Mouse (Mus musculus) kidney, adult 9 months (tissue): ENCODE measurements around the gene Cacfd1.
A peak's percentile ranks its signal among the peaks of the same experiment; 100 is the strongest.

ENCODE experiments used
- DNase-seq: peaks from one replicate; pipeline ENCODE4 v3.0.0; 2022

Gene Cacfd1

DNA sequence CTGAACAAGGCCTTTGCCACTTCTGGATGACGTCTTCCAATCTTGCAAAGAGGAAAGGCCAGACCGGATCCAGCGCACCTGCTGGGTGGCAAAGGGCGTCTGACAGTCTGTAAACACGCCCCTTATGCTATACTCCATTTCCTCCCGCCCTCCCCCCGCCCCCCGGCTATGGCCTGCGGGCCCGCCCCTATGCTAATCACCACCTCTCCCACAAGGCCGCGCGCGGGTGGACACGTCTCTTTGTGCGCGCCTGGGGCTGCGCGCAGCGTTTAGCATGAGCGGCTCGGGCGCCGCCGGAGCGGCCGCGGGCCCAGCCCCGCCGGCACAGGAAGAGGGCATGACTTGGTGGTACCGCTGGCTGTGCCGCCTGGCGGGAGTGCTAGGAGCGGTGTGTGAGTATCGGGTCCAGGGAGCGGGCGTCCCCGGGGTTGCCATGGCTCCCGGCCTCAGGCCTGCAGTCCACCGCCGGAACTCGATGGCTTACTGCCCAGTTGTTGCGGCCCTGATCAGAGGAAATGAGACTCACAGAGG, at the start of gene Cacfd1:
Gene Cacfd1 (plus strand): TSS at position 213 of the 531 bp plus-strand sequence.
- peak; percentile 91 for DNase-seq

DNA sequence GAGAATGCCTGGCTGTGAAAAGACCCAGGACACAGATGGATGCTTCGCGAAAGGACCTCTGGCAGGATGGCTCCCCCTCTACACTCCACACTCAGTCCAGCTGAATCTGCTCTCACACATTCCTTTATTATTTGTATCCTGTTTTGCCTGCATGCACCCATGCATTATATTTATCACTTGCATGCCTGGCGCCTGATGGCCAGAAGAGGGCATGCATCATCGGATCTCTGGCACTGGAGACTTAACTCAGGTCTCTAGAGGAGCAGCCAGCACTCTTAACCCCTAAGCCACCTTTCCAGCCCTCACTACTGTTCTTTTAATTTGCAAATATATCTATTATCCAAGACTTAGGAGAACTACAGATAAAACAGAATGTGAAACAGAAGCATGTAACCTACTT, 49.0 kb upstream of the Cacfd1 start:
- DNase-seq, result peak; percentile 43

DNA sequence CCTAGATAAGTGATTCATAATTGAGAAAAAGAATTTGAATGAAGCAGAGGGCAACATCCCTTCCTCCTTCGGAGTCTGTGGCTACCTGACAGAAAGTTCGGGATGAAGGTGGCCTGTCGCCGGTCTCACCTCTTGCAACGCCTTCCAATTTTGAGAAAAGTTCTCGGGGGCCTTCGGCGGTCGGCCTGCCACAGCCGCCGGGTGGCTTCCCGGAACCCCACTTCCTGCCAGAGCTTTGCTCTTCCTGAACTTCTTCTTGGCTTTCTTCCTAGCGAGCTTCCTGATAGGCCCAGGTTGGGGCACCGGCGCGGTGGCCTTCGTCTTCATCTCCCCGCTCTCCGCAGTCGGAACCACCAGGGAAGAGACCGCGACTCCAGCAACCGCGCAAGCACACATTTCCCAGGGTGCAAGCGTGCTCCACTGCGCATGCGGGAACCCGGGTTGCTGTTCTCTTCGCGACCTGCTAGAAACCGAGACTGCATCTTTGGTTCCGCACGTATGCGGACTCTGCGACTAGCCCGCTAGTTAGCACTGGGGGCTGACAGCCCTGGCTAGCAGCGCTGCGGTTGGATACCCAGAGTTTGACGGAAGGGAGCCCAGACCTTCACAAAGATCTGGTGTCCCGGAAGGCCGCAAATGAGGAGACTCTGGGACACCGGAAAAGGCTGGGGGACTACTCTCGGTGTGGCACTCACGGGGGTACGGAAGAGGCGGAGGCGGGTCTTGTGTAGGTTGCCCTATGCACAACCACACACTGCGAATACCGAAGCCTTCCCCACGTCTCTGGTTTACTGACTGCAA, 45.6 kb upstream of the Cacfd1 start, which contains the start of gene Rexo4:
Gene Rexo4 (minus strand): TSS at position 464 of the 801 bp plus-strand sequence.
- peak; percentile 94 for DNase-seq

DNA sequence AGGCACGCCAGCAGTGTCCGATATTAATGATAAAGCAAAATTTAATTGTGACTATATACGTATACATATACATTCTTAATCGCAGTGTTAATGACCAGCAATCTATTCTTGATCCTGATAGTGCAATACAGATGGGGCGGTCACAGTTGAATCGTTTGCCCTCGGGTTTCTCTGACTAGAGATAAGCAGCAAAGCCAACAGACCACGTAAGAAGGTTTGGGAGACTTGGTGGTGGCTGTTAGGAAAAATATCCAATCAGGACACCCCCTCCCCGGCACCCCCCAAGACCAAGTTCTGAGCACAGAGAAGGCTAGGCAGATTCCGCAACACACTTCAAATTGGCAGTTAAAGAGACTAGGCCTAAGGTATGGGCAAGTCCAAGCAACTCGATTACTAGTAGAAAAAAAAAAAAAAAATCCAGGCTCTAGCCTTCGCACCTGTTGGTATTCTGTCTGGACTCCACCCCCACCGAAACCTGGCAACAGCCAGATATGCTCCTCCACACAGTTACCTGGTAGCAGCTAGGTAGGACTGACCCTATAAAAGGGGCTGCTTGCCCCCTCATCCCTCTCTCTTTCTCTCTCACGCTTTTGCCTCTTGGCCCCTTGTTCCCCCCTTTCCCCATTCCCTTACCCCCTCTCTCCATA, 44.9 kb upstream of the Cacfd1 start:
- DNase-seq, result no peak

DNA sequence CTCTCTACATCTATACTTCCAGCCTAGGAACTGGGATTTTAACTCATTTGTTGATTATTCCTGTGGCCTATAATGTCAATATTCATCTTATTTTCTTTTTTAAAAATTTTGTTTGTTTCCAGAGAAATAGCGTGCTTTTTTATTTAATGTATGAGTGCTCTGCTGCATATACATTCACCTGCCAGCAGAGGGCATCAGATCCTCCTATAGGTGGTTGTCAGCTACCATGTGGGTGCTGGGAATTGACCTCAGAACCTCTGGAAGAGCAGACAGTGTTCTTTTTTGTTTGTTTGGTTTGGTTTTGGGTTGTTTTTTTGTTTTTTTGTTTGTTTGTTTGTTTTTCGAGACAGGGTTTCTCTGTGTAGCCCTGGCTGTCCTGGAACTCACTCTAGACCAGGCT, 42.5 kb upstream of the Cacfd1 start:
- no peak for DNase-seq

DNA sequence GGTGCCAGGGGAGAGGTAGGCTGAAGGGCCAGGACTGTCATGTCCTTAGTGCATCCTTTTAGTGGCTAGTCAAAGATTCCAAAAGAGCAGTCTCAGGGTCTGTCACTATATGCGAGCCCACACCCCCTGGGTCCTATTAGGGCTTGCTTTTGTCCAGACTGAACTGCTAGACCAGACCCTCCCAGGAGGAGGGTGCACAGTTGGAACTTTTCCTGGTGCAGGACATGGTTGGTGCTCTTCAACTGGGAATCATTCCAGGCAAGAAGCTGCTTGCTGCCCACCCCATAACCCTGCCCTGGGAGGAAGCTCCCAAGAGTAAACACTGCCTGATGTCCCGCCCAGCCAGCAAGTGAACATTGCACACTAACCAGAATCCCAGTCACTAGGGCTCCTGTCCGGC, 36.6 kb upstream of the Cacfd1 start, which contains the start of gene Adamts13:
Gene Adamts13 (plus strand): TSS at position 301 of the 400 bp plus-strand sequence.
- no peak for DNase-seq

DNA sequence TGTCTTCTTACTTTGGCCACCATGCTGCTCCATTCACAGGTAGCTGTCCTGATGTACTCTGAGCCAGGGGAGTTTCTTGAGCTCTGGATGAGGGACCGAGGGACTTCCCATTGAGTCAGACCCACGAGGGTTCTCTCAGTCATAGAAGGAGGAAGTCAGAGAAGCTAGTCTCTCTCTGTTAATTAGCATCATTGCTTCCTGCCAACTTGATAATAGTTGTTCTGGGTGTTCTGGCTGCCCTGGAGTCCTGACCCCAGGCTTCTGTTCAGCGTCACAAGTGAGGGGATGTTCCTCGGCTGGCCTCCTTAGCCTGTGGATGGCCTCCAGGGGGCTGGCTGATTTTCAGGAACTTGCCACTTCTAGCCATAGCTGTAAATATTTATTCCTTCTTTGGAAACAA, 35.8 kb upstream of the Cacfd1 start:
- no peak for DNase-seq

DNA sequence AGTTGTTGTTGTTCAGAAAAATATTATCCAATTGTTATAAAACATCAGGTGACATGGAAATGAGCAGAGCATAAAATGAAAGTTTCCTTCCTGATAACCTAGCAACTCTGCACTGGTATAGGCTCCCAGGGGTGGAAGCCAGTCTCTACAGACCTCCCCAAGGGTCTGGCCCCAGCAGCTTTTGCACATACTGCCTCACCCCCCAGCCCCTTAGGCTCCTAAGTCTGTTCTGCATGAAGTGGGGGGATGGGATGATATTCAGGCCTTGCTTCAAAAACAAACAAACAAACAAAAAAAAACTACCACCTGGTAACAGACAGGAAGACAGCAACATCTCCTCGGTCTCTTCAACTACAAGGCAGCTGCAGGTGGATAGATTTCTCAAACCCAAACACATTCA, 29.4 kb upstream of the Cacfd1 start:
- no peak for DNase-seq

DNA sequence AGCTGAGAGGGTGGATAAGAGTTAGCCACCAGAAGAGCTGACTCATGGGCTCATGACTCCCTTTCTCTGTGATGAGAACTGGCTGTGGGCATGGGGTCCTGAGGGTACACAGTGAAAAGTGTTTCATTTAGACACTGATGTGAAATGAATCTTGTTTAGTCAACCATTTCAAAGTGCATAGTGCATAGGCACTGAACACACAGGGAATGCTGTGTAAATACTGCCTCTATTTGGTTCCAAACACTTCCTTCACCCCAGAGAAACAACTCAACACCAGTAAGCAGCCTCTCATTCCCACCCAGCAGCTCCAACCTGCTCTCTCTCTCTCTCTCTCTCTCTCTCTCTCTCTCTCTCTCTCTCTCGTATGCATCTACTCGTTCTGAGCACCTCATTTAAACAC, 25.5 kb upstream of the Cacfd1 start:
- no peak for DNase-seq

DNA sequence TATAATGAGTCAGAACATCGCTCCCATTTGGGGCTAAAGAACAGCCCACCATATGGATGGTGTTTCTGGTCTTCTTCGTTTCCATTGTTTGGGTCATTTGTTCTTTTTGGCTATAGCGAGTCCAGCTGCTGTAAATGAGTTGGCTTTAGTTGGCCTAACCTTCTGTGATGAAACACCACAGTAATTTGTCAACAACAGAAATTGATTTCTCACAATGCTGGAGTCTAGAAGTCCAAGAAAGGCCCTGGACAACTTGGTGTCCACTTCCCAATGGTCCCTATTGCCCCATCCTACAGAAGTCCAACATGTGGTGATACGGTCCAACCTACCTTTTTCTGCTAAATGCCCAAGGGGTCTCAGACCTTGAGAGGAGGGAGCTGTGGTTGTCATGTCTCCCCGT, 25.1 kb upstream of the Cacfd1 start:
- no peak for DNase-seq

DNA sequence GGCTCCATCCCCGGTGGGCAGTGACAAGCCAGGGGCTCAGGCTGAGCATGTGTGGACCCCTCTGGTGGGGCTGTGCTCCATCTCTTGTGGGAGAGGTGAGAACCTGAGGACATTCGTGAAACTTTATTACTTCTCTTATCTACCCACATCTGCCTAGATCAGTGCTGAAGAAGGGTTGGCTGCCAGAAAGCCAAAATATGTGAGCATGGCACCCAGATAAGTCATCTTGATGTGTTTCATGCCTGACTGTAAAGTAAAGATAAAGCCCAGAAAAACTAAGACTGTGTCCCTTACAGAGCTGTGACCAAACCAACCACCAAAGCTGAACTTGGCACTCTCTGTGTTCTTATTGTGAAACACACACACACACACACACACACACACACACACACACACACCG, 15.8 kb upstream of the Cacfd1 start:
- no peak for DNase-seq

DNA sequence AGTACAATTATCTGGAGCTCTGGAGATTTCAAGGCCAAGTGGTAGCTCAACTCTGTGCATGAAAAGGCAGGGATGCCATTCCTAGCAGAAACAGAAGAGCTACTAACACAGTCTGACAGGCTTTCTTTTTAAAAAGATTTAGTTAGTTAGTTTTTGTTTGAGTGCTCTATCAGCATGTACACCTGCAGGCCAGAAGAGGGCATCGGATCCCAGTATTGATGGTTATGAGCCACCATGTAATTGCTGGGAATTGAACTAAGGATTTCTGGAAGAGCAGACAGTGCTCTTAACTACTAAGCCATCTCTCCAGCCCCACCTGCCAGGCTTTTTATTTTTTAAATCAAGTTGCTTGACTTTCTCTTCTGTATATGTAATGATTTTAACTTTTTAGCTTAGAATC, 12.2 kb upstream of the Cacfd1 start:
- no peak for DNase-seq

DNA sequence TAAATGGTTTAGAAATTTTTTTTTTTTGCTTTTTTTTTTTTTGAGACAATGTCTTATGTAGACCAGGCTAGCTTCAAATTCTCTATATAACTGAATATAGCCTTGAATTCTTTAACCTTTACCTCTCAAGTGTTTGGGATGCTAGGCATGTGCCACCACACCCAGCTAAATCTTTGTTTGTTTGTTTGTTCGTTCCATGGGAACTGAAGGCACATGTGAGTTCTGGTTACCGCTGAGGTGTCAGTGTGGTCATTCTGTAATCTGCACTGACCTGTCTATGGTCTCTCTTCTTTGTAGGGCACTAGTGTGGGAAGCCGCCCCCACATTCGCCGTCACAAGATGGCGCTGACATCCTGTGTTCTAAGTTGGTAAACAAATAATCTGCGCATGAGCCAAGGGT, 11.7 kb upstream of the Cacfd1 start:
- no peak for DNase-seq

DNA sequence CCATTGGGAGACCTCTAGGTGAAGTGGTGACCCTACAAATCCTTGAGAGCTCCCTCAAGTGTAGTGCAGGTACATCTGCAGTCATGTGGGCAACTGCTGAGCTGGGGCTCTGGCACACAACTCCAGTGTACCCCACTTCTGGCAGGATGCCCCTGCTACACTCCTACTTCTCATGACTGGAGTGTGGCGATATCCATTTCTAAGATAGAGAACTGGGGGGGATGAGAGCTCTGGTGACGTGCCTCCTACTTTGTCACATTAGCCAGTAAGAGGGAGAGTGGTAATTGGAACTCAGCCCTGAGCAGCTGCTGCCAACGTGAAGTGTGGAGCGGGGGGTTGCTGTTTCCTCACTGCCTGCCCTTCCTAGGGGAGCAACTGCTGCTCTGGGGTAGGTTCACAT, 3.5 kb upstream of the Cacfd1 start:
- DNase-seq, result no peak

DNA sequence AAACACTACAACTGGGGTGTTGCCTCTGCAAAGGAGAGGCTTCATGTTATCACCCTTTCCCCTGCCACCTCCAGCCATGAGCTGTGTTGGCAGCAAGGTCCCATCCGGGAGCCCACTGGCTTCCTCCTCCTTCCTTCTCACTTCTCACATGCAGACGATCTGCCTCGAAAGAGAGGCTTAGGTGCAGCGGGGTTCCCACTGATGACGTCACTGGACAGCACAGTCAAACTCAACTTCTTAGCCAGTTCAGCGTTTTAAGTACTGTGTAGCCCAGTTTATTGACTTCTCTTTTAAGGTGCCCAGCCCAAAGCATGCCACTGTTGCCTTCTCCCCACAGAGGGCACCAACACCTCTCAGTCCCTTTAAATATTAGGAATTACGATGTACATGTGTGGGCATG, 2.0 kb upstream of the Cacfd1 start:
- DNase-seq, result no peak

DNA sequence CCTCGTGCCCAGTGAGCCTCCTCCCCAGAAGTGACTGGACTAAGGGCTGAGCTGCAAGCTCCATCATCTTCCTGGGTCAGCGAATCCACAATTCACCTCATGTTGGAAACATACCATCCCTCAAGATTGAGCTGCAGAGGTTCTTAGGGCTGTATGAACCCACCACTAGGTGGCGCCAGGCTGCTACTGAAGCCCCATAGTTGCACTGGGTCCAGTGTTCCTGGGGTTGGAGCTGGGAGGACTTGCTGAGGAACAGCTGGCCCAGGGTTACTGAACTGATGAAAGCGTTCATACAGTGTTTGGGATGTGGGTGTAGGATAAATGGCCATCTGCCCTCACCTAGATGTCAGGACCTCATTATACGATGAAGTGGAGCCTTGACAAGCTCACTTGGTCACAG, 8.1 kb downstream of the Cacfd1 start:
- DNase-seq, result peak; percentile 70

DNA sequence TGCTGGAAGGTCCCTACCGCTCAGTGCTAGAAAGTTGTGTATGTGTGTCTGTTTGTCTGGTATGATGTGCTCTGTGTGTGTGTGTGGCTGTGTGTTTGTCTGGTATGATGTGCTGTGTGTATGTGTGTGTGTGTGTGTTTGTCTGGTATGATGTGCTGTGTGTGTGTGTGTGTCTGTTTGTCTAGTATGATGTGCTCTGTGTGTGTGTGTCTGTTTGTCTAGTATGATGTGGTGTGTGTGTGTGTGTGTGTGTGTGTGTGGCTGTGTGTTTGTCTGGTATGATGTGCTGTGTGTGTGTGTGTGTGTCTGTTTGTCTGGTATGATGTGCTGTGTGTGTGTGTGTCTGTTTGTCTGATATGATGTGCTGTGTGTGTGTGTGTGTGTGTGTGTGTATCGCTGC, 9.8 kb downstream of the Cacfd1 start:
- no peak for DNase-seq

DNA sequence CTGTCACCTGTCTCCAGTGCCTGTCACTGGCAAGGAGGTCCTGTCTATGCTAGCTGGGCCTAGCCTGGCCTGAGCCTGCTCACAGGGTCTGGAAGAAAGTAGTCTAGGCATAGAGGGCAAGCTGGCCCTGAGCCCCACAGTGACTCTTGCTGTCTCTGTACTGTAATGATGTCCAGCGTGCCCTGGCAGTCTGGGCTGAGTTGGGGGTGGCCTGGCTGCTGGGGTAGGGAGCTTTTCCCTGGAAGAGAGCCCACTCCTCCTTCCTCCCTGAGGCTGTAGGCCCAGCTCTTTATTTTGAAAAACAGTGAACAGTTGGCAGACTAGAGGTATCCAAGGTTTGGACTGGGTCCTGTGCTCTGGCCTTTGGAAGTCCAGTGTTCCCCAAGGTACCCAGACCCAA, 11.4 kb downstream of the Cacfd1 start:
- DNase-seq, result no peak

DNA sequence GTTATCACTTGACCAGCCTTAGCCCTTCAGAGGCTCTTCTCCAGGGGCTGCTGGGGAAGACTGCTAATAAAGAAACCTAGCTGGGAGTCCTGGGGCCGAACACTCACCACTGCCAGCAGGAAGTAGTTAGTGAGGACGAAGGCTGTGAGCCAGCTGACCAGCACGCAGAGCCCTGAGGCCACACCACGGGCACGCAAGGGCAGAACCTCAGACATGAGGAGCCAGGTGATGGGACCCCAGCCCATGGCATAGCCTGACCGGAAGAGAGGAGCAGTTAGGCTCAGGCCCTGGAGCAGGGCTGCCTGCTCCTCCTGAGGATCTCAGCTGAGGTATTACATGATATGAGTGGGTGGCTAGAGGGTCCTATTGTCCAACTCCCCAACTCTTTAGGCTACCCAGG, 12.9 kb downstream of the Cacfd1 start:
- DNase-seq, result no peak

DNA sequence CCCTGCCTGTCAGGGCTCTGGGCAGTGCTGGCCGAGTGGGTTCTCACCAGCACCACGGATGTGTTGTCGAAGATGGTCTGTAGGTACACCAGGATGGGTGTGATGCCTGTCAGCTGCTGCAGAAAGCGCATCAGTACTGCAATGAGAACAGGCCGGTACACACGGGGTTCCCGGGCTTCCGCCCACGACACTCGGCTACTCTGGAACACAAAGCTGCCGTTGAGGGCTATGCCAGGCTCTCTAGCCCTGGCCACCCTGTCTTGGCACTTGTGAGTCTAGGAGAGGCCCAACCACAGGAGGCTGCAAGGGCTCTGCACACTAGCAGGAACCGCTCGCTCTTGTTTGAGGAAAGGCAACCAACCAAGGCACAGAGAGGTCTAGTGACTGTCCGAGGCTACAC, 14.4 kb downstream of the Cacfd1 start:
- DNase-seq, result no peak

DNA sequence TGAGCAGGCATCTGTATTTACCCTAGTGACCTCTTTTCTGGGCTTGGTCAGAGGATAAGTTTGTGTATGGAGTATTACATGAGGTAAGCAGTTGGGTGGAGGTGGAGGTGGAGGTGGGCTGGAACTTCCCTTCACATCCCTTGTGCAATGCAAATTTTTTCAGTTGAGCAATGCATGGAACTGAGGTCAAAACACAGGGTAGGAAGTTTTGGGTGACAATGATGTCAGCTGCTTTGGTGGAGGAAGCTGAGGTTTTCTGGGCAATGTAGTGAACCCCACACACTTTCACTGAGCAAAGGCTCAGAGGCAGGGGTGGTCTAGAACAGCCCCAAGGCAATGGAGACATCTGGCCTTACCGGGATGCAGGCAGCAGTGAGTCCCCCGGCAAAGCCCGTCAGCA, 15.8 kb downstream of the Cacfd1 start:
- no peak for DNase-seq

DNA sequence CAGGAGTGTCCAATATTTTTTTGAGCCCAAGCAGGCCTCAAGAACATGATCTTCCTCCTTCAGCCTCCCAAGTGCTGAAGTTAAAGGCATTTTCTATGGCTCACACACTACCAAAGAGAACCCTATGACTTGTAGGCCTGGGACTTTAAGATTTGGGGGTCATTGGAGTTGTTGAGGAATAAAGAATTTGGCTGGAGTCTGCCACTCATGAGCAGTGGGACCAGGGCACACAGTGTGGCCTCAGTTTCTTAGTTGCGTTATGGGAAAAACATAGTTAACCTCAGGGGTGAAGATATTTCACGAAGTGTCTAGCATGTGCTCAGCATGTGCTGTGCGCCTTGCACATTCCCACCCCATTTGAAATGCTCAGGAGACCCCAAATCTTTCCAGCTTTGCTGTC, 16.6 kb downstream of the Cacfd1 start:
- no peak for DNase-seq

DNA sequence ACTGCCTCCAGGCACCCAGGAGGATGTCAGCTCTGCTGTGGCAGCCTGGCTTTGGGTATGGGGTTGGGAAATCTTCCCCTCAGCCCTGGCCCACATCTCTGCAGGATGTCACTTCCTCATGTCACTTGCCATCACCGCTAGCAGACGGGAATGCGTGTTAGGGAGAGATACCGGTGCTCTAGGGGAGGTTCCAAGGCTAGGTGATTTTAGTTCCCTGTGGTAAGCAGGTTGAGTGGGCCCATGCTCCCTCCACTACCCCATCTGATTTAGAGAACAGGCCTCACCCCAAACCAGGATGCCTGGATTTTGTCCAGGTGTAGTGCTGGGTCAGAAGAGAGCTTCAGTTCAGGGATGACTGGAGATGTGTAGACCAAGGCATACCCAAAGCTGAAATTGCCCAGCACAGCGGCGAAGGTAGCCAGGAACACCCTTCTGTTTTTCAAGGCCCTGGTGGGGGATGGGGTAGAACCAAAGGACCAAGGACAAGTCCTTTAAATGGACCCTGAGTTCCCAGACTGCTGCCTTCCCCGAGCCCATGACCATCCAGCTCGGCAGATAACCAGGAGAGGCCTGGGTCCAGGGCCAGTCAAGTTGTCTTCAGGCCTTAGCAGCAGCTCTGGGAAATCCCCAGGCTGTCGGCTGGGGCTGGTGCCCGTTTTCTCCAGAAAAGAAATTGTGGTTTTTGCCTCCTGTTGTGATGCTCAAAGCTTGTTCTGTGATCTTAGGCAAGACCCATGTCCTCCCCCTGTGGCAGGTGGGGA, 17.3 kb downstream of the Cacfd1 start:
- no peak for DNase-seq
